Mouse (Mus musculus): ENCODE data around the gene Ccdc174. TPM values are rescaled to one million over a fixed set of nuclear protein-coding genes. Genes with fewer than 3 reads are reported as not detected.

The Ccdc174 gene
- total and polyA plus RNA-seq, 3 experiments, result 13.7 to 23.5 (median 18.8) TPM

- Histone ChIP-seq H3K27me3 (replicated peaks) (no peaks in the 10 kb centered on the region), H3K36me3 (replicated peaks in 1 of 2; ENCODE audit: control insufficient read depth in 1 of 2, insufficient read depth in 1 of 2, low read length in 1 of 2) (no peaks in the 10 kb centered on the region), H3K4me2 (ENCODE audit: insufficient read depth, low read depth, poor library complexity, severe bottlenecking) (no peak overlapping the region), H3K4me3 (replicated peaks in 1 of 3; ENCODE audit: low read depth in 2 of 3, low read length in 2 of 3, poor library complexity in 1 of 3) (no peak overlapping the region), H3K9ac (ENCODE audit: insufficient read depth, low read depth) (no peak overlapping the region), H3K4me1 (ENCODE audit: control insufficient read depth in 1 of 2, insufficient read depth in 2 of 2) (peaks cover 12 to 51% of the 10 kb centered on the region in 2 experiments), H3K79me2 (replicated peaks; ENCODE audit: control insufficient read depth, extremely low read depth, insufficient read depth, poor library complexity, severe bottlenecking) (no peaks in the 10 kb centered on the region), H3K9me3 (replicated peaks; ENCODE audit: low read length) (no peaks in the 10 kb centered on the region), H3K27ac (ENCODE audit: insufficient read depth, low read depth) (no peak overlapping the region)
- TF ChIP-seq JUN (IDR thresholded peaks at IDR 0.05; ENCODE audit: insufficient read depth, low read depth, low read length), result no peak
- no peak for TF ChIP-seq NRF1 (IDR thresholded peaks at IDR 0.05; ENCODE audit: low read depth, low read length)
- TF ChIP-seq MEF2A (IDR thresholded peaks at IDR 0.05; ENCODE audit: borderline replicate concordance, low read depth, low read length), result no peak
- no peak for TF ChIP-seq ETS1 (conservative IDR thresholded peaks at IDR 0.05; ENCODE audit: low read depth, low read length)
- no peak for TF ChIP-seq EP300 (IDR thresholded peaks at IDR 0.05; ENCODE audit: low read length)
- no peak for TF ChIP-seq ZC3H11A (IDR thresholded peaks at IDR 0.05; ENCODE audit: low read depth, low read length)
- no peak for TF ChIP-seq MAX (IDR thresholded peaks at IDR 0.05; ENCODE audit: low read length)
- TF ChIP-seq ZKSCAN1 (IDR thresholded peaks at IDR 0.05; ENCODE audit: borderline replicate concordance, low read depth, low read length), result no peak
- no peak for TF ChIP-seq CTCF (conservative IDR thresholded peaks at IDR 0.05 in 1 of 2, IDR thresholded peaks at IDR 0.05 in 1 of 2; ENCODE audit: low read depth in 2 of 2, low read length in 2 of 2)
- no peak for TF ChIP-seq NELFE (IDR thresholded peaks at IDR 0.05; ENCODE audit: low read depth, low read length)
- no peak for TF ChIP-seq PAX5 (IDR thresholded peaks at IDR 0.05; ENCODE audit: low read length)
- TF ChIP-seq CHD1 (IDR thresholded peaks at IDR 0.05; ENCODE audit: low read depth, low read length), result no peak
- TF ChIP-seq RCOR1 (conservative IDR thresholded peaks at IDR 0.05; ENCODE audit: low read depth, low read length), result no peak
- TF ChIP-seq KAT2A (IDR thresholded peaks at IDR 0.05; ENCODE audit: insufficient replicate concordance, low read length), result no peak
- TF ChIP-seq BHLHE40 (IDR thresholded peaks at IDR 0.05; ENCODE audit: low read depth, low read length), result no peak
- TF ChIP-seq CHD2 (IDR thresholded peaks at IDR 0.05; ENCODE audit: low read length), result no peak
- TF ChIP-seq HCFC1 (IDR thresholded peaks at IDR 0.05; ENCODE audit: low read depth, low read length), result no peak
- no peak for TF ChIP-seq IRF4 (IDR thresholded peaks at IDR 0.05; ENCODE audit: low read depth, low read length)
- no peak for TF ChIP-seq USF2 (conservative IDR thresholded peaks at IDR 0.05; ENCODE audit: low read depth, low read length)
- TF ChIP-seq E2F4 (IDR thresholded peaks at IDR 0.05; ENCODE audit: insufficient replicate concordance, low read depth, low read length), result no peak
- dilution Hi-C loops (cut with MboI; ENCODE audit: extremely low pct_ligation_motif_present, extremely low pct_unique_long_range_greater_than_20kb, low sequenced_read_pairs), result no loop called here
- in situ Hi-C loops (cut with MboI; ENCODE audit: low pct_ligation_motif_present, low pct_unique_long_range_greater_than_20kb, low sequenced_read_pairs), result no loop called here
- DNase-seq (ENCODE audit: extremely low read depth), result no peak
Observed at GRCm38 (mm10) chr6:91917716-91918115, 39.9 kb downstream of the Ccdc174 start.

- in situ Hi-C loops (cut with MboI; ENCODE audit: low pct_ligation_motif_present, low pct_unique_long_range_greater_than_20kb, low sequenced_read_pairs) (no loop called here), dilution Hi-C loops (cut with MboI; ENCODE audit: extremely low pct_ligation_motif_present, extremely low pct_unique_long_range_greater_than_20kb, low sequenced_read_pairs) (no loop called here)
- H3K4me1 ChIP-seq (ENCODE audit: control insufficient read depth in 1 of 2, insufficient read depth in 2 of 2), result no peaks in the 10 kb centered on the region
- H3K27me3 ChIP-seq (replicated peaks), result peaks cover 3% of the 10 kb centered on the region
- H3K9ac ChIP-seq (ENCODE audit: insufficient read depth, low read depth), result no peak overlapping the region
- H3K4me3 ChIP-seq (replicated peaks in 1 of 3; ENCODE audit: low read depth in 2 of 3, low read length in 2 of 3, poor library complexity in 1 of 3), result no peak overlapping the region
- H3K9me3 ChIP-seq (replicated peaks; ENCODE audit: low read length), result no peaks in the 10 kb centered on the region
- TF ChIP-seq ZMIZ1 (IDR thresholded peaks at IDR 0.05; ENCODE audit: low read depth, low read length) (no peak), ETS1 (conservative IDR thresholded peaks at IDR 0.05; ENCODE audit: low read depth, low read length) (no peak), CHD2 (IDR thresholded peaks at IDR 0.05; ENCODE audit: low read length) (no peak), MAX (IDR thresholded peaks at IDR 0.05; ENCODE audit: low read length) (no peak), MAFK (IDR thresholded peaks at IDR 0.05; ENCODE audit: insufficient replicate concordance, low read length) (no peak), MEF2A (IDR thresholded peaks at IDR 0.05; ENCODE audit: borderline replicate concordance, low read depth, low read length) (no peak), CHD1 (IDR thresholded peaks at IDR 0.05; ENCODE audit: low read depth, low read length) (no peak), KAT2A (IDR thresholded peaks at IDR 0.05; ENCODE audit: insufficient replicate concordance, low read length) (no peak), E2F4 (IDR thresholded peaks at IDR 0.05; ENCODE audit: insufficient replicate concordance, low read depth, low read length) (no peak), RAD21 (IDR thresholded peaks at IDR 0.05; ENCODE audit: low read depth, low read length) (no peak), ZKSCAN1 (IDR thresholded peaks at IDR 0.05; ENCODE audit: borderline replicate concordance, low read depth, low read length) (no peak), RCOR1 (conservative IDR thresholded peaks at IDR 0.05; ENCODE audit: low read depth, low read length) (no peak), TBP (conservative IDR thresholded peaks at IDR 0.05; ENCODE audit: low read depth, low read length) (no peak), MXI1 (IDR thresholded peaks at IDR 0.05; ENCODE audit: low read depth, low read length) (no peak), HCFC1 (IDR thresholded peaks at IDR 0.05; ENCODE audit: low read depth, low read length) (no peak), USF1 (IDR thresholded peaks at IDR 0.05; ENCODE audit: low read depth, low read length) (no peak), JUN (IDR thresholded peaks at IDR 0.05; ENCODE audit: insufficient read depth, low read depth, low read length) (no peak), ZNF384 (IDR thresholded peaks at IDR 0.05; ENCODE audit: low read depth, low read length) (no peak), JUND (conservative IDR thresholded peaks at IDR 0.05; ENCODE audit: low read depth, low read length) (no peak)
- no peaks in the 10 kb centered on the region for H3K79me2 ChIP-seq (replicated peaks; ENCODE audit: control insufficient read depth, extremely low read depth, insufficient read depth, poor library complexity, severe bottlenecking)
- H3K4me2 ChIP-seq (ENCODE audit: insufficient read depth, low read depth, poor library complexity, severe bottlenecking), result no peak overlapping the region
- no peaks in the 10 kb centered on the region for H3K36me3 ChIP-seq (replicated peaks in 1 of 2; ENCODE audit: control insufficient read depth in 1 of 2, insufficient read depth in 1 of 2, low read length in 1 of 2)
- no peak overlapping the region for H3K27ac ChIP-seq (ENCODE audit: insufficient read depth, low read depth)
- DNase-seq (ENCODE audit: extremely low read depth), result no peak
Observed at GRCm38 (mm10) chr6:91931231-91931630, 53.4 kb downstream of the Ccdc174 start.

Data from CH12.LX (cell line).